8 mouse cellular contexts compared by ENCODE assay signal in the genomic region with DNA sequence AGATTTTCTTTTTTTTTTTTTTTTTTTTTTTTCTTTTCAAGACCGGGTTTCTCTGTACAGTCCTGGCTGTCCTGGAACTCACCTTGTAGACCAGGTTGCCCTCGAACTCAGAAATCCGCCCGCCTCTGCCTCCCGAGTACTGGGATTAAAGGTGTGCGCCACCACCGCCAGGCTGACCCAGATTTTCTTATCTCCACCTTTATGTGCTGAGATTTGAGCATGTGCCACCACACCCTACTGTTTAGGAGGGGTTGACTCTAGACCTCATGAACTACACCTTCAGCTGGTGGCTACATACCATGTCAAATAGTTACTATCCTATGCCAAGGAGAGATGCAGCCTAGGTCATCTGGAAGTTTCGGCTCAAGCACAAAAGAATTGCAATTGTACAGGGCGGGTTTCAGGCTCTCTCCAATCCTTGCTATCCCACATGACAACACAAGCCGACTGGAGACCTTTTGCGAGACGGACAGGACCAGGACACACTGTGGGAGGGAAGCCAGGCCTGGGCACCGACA. TPM values are rescaled to one million over a fixed set of nuclear protein-coding genes. Genes with fewer than 3 reads are reported as not detected.
A peak's percentile ranks its signal among the peaks of the same experiment; 100 is the strongest.
DNase-seq lines count a peak whose midpoint lies in the region; ATAC-seq and TF ChIP-seq lines count a peak whose summit lies in the region.

No protein-coding gene starts in this region.

- peak overlapping the region; percentile 89 for H3K4me2 ChIP-seq in limb, embryonic 15.5 days
- peak overlapping the region; percentile 87 for H3K4me2 ChIP-seq in stomach, embryonic 16.5 days (ENCODE audit: low read depth, low read length)

- no peaks in the 10 kb centered on the region for H3K27me3 ChIP-seq in limb, embryonic 15.5 days
- H3K27me3 ChIP-seq in stomach, embryonic 16.5 days (ENCODE audit: control insufficient read depth, insufficient read depth, low read length), result no peaks in the 10 kb centered on the region

- peak overlapping the region; percentile 97 for H3K27ac ChIP-seq in gastrocnemius, adult 2 months
- H3K27ac ChIP-seq in limb, embryonic 15.5 days, result peak overlapping the region; percentile 93
- peak overlapping the region; percentile 97 for H3K27ac ChIP-seq in stomach, embryonic 16.5 days (ENCODE audit: low read length)

- peaks cover 54% of the 10 kb centered on the region for H3K36me3 ChIP-seq in limb, embryonic 15.5 days
- H3K36me3 ChIP-seq in stomach, embryonic 16.5 days (ENCODE audit: control insufficient read depth, insufficient read depth, low read length), result peaks cover 3% of the 10 kb centered on the region; the same call in 1 of the 2 replicates

- H3K9ac ChIP-seq in limb, embryonic 15.5 days, result peak overlapping the region; percentile 68
- H3K9ac ChIP-seq in stomach, embryonic 16.5 days (ENCODE audit: low read length), result peak overlapping the region; percentile 82

- DNase-seq in gastrocnemius, adult 2 months, result no peak
- no peak for DNase-seq in gastrocnemius, adult 8-10 months (ENCODE audit: low spot score in 2 of 2)
- DNase-seq in thymus, postnatal 0 days (ENCODE audit: low spot score), result peak; percentile 8
- no peak for DNase-seq in thymus, postnatal 4 days
- DNase-seq in layer of hippocampus, adult 11-12 months (ENCODE audit: low spot score), result no peak
- DNase-seq in lung, postnatal 36 days, result no peak

- H3K9me3 ChIP-seq in limb, embryonic 15.5 days, result no peaks in the 10 kb centered on the region
- no peaks in the 10 kb centered on the region for H3K9me3 ChIP-seq in stomach, embryonic 16.5 days (replicated peaks; ENCODE audit: control insufficient read depth, low read length)

- 36% methylated on average over 13 of the region's 13 CpGs for WGBS in limb, embryonic 15.5 days
- WGBS in stomach, embryonic 16.5 days, result 33% methylated on average over 13 of the region's 13 CpGs

- no peak for TF ChIP-seq CTCF in gastrocnemius, adult 2 months (IDR thresholded peaks at IDR 0.05)

- intact Hi-C loops in gastrocnemius, adult 2 months (cut with DNase I), result loop anchor here (5.0 kb wide), 1 partner anchor 43 kb away; the partner anchor contains the start of gene Spag9

- H3K4me1 ChIP-seq in limb, embryonic 15.5 days, result peaks cover 25% of the 10 kb centered on the region
- peaks cover 13% of the 10 kb centered on the region for H3K4me1 ChIP-seq in stomach, embryonic 16.5 days (ENCODE audit: control insufficient read depth, insufficient read depth, low read length)

- H3K4me3 ChIP-seq in gastrocnemius, adult 2 months, result peak overlapping the region; percentile 75
- H3K4me3 ChIP-seq in limb, embryonic 15.5 days, result peak overlapping the region; percentile 63
- peak overlapping the region; percentile 76 for H3K4me3 ChIP-seq in stomach, embryonic 16.5 days (replicated peaks; ENCODE audit: low read length)

- no peak for ATAC-seq in limb, embryonic 15.5 days (ENCODE audit: insufficient number of reproducible peaks, low FRiP score, low TSS enrichment, low read depth)
- no peak for ATAC-seq in stomach, embryonic 16.5 days (ENCODE audit: insufficient read depth, low FRiP score)

RNA-seq across cellular contexts. Expression of gene Nme2, which starts 1.3 kb away (rescaled TPM):
- total RNA-seq in gastrocnemius, adult 2 months (2021), result 100 to 1,000 TPM; 611 to 700 TPM
- 100 to 1,000 TPM; 682 to 772 (median 716) TPM for total RNA-seq in gastrocnemius, adult 8-10 months (2022)
- 134 and 143 TPM in 2 replicates for polyA plus RNA-seq in thymus, postnatal 0 days (2015; fragmentation: Nextera tagmentation; extraction: Ambion mirVana)
- polyA plus RNA-seq in limb, embryonic 15.5 days (2015; fragmentation: Nextera tagmentation; extraction: Ambion mirVana), result 322 and 365 TPM in 2 replicates
- 287 and 314 TPM in 2 replicates for polyA plus RNA-seq in stomach, embryonic 16.5 days (2015; fragmentation: Nextera tagmentation; extraction: Ambion mirVana)

RNA-seq across cellular contexts. Expression of gene Gm20390, which starts 13.3 kb away (rescaled TPM):
- 10 to 100 TPM in 1 of 2 experiments, 1 to 10 TPM in 1; 2.8 to 13.0 TPM for total RNA-seq in gastrocnemius, adult 2 months (2021)
- total RNA-seq in gastrocnemius, adult 8-10 months (2022), result 10 to 100 TPM in 2 of 4 experiments, 1 to 10 TPM in 2; 7.0 to 15.4 (median 9.8) TPM
- 348 and 383 TPM in 2 replicates for polyA plus RNA-seq in thymus, postnatal 0 days (2015; fragmentation: Nextera tagmentation; extraction: Ambion mirVana)
- 341 and 347 TPM in 2 replicates for polyA plus RNA-seq in limb, embryonic 15.5 days (2015; fragmentation: Nextera tagmentation; extraction: Ambion mirVana)
- polyA plus RNA-seq in stomach, embryonic 16.5 days (2015; fragmentation: Nextera tagmentation; extraction: Ambion mirVana), result 296 and 325 TPM in 2 replicates

RNA-seq across cellular contexts. Expression of gene Nme1, which starts 13.5 kb away (rescaled TPM):
- total RNA-seq in gastrocnemius, adult 2 months (2021), result 10 to 100 TPM; 13.0 to 22.7 TPM
- 10 to 100 TPM; 10.3 to 24.4 (median 11.8) TPM for total RNA-seq in gastrocnemius, adult 8-10 months (2022)
- 200 and 230 TPM in 2 replicates for polyA plus RNA-seq in thymus, postnatal 0 days (2015; fragmentation: Nextera tagmentation; extraction: Ambion mirVana)
- polyA plus RNA-seq in limb, embryonic 15.5 days (2015; fragmentation: Nextera tagmentation; extraction: Ambion mirVana), result 109 and 113 TPM in 2 replicates
- polyA plus RNA-seq in stomach, embryonic 16.5 days (2015; fragmentation: Nextera tagmentation; extraction: Ambion mirVana), result 136 and 162 TPM in 2 replicates

RNA-seq across cellular contexts. Expression of gene Spag9, which starts 41.1 kb away (rescaled TPM):
- total RNA-seq in gastrocnemius, adult 2 months (2021), result 100 to 1,000 TPM; 154 to 161 TPM
- 100 to 1,000 TPM; 142 to 167 (median 160) TPM for total RNA-seq in gastrocnemius, adult 8-10 months (2022)
- polyA plus RNA-seq in thymus, postnatal 0 days (2015; fragmentation: Nextera tagmentation; extraction: Ambion mirVana), result 32.1 and 41.4 TPM in 2 replicates
- polyA plus RNA-seq in limb, embryonic 15.5 days (2015; fragmentation: Nextera tagmentation; extraction: Ambion mirVana), result 39.4 and 44.0 TPM in 2 replicates
- polyA plus RNA-seq in stomach, embryonic 16.5 days (2015; fragmentation: Nextera tagmentation; extraction: Ambion mirVana), result 26.1 and 31.0 TPM in 2 replicates
